Mouse (Mus musculus) forebrain, embryonic 14.5 days (tissue): ENCODE measurements around the gene Mpp4. TPM values are rescaled to one million over a fixed set of nuclear protein-coding genes. Genes with fewer than 3 reads are reported as not detected.

Source experiments
- ATAC-seq: fragments of 200-750 bp; cut with Nextera tagmentation; 2 replicates; pipeline ENCODE4 v1.8.0; 2017; ENCODE audit warnings: mild to moderate bottlenecking, moderate library complexity
- DNase-seq: peaks from one replicate; pipeline ENCODE4 v3.0.0-alpha.2; 2015; ENCODE audit warnings: low spot score
- H3K27ac ChIP-seq: fragments of 300-500 bp; sonication (generic); 2 replicates; pipeline ENCODE4 v1.5.1; 2014; ENCODE audit warnings: low read depth, mild to moderate bottlenecking, control low read depth, low read length, moderate library complexity
- H3K27me3 ChIP-seq: fragments of 300-500 bp; sonication (generic); replicated peaks from 2 replicates; pipeline ENCODE4 v1.6.1; 2014; ENCODE audit warnings: low read length, control low read depth, mixed read lengths; ENCODE audit not compliant: control insufficient read depth, insufficient read depth
- H3K36me3 ChIP-seq: fragments of 300-500 bp; sonication (generic); 2 replicates; pipeline ENCODE4 v1.6.1; 2014; ENCODE audit warnings: low read length, control low read depth; ENCODE audit not compliant: control insufficient read depth, insufficient read depth
- H3K4me1 ChIP-seq: fragments of 300-500 bp; sonication (generic); 2 replicates; pipeline ENCODE4 v1.6.1; 2014; ENCODE audit warnings: antibody characterized with exemption, low read length, control low read depth; ENCODE audit not compliant: control insufficient read depth, insufficient read depth
- H3K4me2 ChIP-seq: fragments of 300-500 bp; sonication (generic); 2 replicates; pipeline ENCODE4 v1.6.1; 2014; ENCODE audit warnings: mild to moderate bottlenecking, control low read depth, low read length
- H3K4me3 ChIP-seq: fragments of 300-500 bp; sonication (generic); 2 replicates; pipeline ENCODE4 v1.5.1; 2014; ENCODE audit warnings: low read depth, low read length, control low read depth
- H3K9ac ChIP-seq: fragments of 300-500 bp; sonication (generic); 2 replicates; pipeline ENCODE4 v1.6.1; 2014; ENCODE audit warnings: mild to moderate bottlenecking, low read length, control low read depth, moderate library complexity
- H3K9me3 ChIP-seq: fragments of 300-500 bp; sonication (generic); replicated peaks from 2 replicates; pipeline ENCODE4 v1.6.1; 2016; ENCODE audit warnings: low read length, control low read depth, mixed read lengths; ENCODE audit not compliant: control insufficient read depth
- WGBS: fragments of 180-500 bp; shearing (Covaris S2); extraction: QIAGEN DNeasy Blood & Tissue Kit; methylation state at CpG from one replicate; pipeline ENCODE4 v1.1.7; 2014; 5-methylcytosine and 5-hydroxymethylcytosine counted together
- polyA plus RNA-seq: library from polyadenylated mRNA; unstranded; fragments of >200 nt; fragmentation: Nextera tagmentation; extraction: Ambion mirVana; gene quantifications from 2 replicates; pipeline ENCODE4 v1.2.1, GENCODE M21; 2014

The Mpp4 gene
- polyA plus RNA-seq, 1 experiment from 2014 or later = 0.60 TPM

DNA sequence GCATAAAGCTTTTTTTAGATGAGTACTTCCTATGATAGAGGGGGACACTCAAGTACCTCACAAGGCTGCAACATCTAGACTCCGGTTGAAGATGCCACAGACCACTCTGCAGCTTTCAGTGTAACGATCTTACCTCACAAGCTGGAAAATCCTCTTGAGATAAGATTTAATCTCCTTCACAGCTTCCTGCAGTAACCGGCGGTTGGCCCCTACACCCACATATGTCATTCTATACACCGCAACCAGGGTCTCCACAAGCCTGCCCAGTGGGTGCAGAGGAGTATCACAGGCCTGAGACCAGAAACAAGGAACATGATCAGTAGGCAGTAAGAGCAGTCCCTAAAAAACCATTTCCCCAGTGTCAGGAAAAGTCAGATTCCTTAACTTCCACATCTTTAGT is 9.8 kb upstream of the Mpp4 start:
- H3K4me2 ChIP-seq = no peak overlapping the region
- no peak for DNase-seq
- H3K4me3 ChIP-seq = no peak overlapping the region
- no peak overlapping the region for H3K9ac ChIP-seq
- H3K9me3 ChIP-seq = no peaks in the 10 kb centered on the region
- no peak for ATAC-seq
- H3K27ac ChIP-seq = no peak overlapping the region
- 93% methylated on average over 5 of the region's 5 CpGs for WGBS
- H3K4me1 ChIP-seq = no peaks in the 10 kb centered on the region
- H3K27me3 ChIP-seq = no peaks in the 10 kb centered on the region
- peaks cover 39% of the 10 kb centered on the region for H3K36me3 ChIP-seq

DNA sequence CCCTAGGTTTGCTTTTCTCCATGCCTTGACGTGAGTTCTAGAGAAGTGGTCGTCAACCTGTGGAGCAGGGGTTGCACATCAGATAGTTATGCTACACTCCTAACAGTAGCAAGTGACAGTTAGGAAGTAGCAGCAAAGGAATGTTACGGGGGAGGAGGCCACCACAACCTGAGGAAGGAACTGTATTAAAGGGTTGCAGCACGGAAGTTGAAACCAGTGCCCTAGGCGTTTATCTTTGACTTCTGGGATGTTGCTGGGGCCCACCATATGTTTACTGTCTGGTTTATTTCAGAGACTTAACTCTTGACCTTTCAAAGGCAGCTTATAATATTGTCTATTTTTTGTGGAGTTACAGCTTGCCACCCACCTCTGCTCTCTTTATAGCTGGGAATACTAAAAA is 8.7 kb upstream of the Mpp4 start:
- 91% methylated on average over 5 of the region's 5 CpGs for WGBS
- H3K4me2 ChIP-seq = no peak overlapping the region
- no peak overlapping the region for H3K4me3 ChIP-seq
- H3K9ac ChIP-seq = no peak overlapping the region
- H3K36me3 ChIP-seq = peaks cover 44% of the 10 kb centered on the region
- H3K27me3 ChIP-seq = no peaks in the 10 kb centered on the region
- DNase-seq = no peak
- H3K27ac ChIP-seq = no peak overlapping the region
- H3K4me1 ChIP-seq = no peaks in the 10 kb centered on the region
- no peak for ATAC-seq
- no peaks in the 10 kb centered on the region for H3K9me3 ChIP-seq

- no peaks in the 10 kb centered on the region for H3K9me3 ChIP-seq
- WGBS = 77% methylated on average over 8 of the region's 8 CpGs
- peaks cover 50% of the 10 kb centered on the region for H3K36me3 ChIP-seq
- H3K4me1 ChIP-seq = no peaks in the 10 kb centered on the region
- no peak overlapping the region for H3K9ac ChIP-seq
- no peaks in the 10 kb centered on the region for H3K27me3 ChIP-seq
- H3K4me2 ChIP-seq = no peak overlapping the region
- ATAC-seq (no peak), DNase-seq (no peak)
- H3K4me3 ChIP-seq = no peak overlapping the region
- no peak overlapping the region for H3K27ac ChIP-seq
Measured at GRCm38 (mm10) chr1:59170290-59170689, 7.1 kb upstream of the Mpp4 start.

GRCm38 (mm10) chr1:59169586-59169985 is 6.4 kb upstream of the Mpp4 start:
- Histone ChIP-seq H3K4me2 (no peak overlapping the region), H3K4me3 (no peak overlapping the region), H3K27me3 (no peaks in the 10 kb centered on the region), H3K36me3 (peaks cover 45% of the 10 kb centered on the region), H3K9me3 (no peaks in the 10 kb centered on the region), H3K4me1 (no peaks in the 10 kb centered on the region), H3K9ac (no peak overlapping the region), H3K27ac (no peak overlapping the region)
- no peak for ATAC-seq
- 87% methylated on average over 6 of the region's 6 CpGs for WGBS
- no peak for DNase-seq

- H3K9me3 ChIP-seq = no peaks in the 10 kb centered on the region
- 0 out of 2 replicates have a peak, but pooled peaks cover 3% of the 10 kb centered on the region for H3K4me1 ChIP-seq
- no peak overlapping the region for H3K4me3 ChIP-seq
- peaks cover 44% of the 10 kb centered on the region for H3K36me3 ChIP-seq
- 93% methylated on average over 2 of the region's 2 CpGs for WGBS
- H3K27me3 ChIP-seq = no peaks in the 10 kb centered on the region
- ATAC-seq (no peak), DNase-seq (no peak)
- H3K9ac ChIP-seq = no peak overlapping the region
- H3K27ac ChIP-seq = no peak overlapping the region
- H3K4me2 ChIP-seq = no peak overlapping the region
Measured at GRCm38 (mm10) chr1:59168556-59168955, 5.4 kb upstream of the Mpp4 start.

DNA sequence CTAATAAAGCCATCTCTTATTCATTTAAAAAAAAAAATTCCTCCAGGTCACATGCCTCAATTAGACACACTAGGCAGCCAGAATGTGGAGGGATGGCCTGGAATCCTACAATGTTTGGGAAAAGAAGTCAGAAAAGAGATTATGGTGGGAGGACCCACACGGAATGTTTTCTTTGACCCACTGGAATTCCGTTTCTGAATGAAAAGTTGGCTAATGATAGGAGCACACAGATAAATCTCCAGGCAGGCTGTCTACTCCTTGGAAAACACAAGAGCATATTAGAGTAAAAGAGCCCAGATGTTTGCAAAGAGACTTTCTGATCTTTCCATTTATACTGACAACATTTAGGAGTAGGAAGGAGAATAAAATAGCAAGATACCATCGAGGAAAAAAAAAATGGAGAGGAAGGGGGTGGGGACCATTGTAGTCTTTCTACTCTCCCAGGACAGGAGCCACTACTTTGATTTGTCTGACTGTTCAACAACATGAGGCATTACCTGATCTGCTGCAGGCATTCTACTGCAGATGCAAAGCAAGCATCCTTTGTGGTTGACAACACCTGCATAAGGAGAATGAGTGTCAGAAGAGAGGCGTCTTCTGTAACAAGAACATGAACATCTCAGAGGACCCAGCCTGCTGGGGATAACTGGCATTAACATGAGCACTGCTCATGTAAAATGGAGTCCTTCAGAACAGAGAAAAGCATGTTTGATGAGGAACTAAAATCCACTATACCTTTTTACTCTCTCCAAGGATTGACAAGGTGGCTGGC is 4.7 kb upstream of the Mpp4 start:
- Histone ChIP-seq H3K4me3 (no peak overlapping the region), H3K9me3 (no peaks in the 10 kb centered on the region), H3K9ac (no peak overlapping the region), H3K36me3 (peaks cover 45% of the 10 kb centered on the region), H3K27me3 (no peaks in the 10 kb centered on the region), H3K27ac (no peak overlapping the region), H3K4me1 (0 out of 2 replicates have a peak, but pooled peaks cover 3% of the 10 kb centered on the region), H3K4me2 (no peak overlapping the region)
- ATAC-seq (no peak), DNase-seq (no peak)
- WGBS = 94% methylated on average over 4 of the region's 4 CpGs

DNA sequence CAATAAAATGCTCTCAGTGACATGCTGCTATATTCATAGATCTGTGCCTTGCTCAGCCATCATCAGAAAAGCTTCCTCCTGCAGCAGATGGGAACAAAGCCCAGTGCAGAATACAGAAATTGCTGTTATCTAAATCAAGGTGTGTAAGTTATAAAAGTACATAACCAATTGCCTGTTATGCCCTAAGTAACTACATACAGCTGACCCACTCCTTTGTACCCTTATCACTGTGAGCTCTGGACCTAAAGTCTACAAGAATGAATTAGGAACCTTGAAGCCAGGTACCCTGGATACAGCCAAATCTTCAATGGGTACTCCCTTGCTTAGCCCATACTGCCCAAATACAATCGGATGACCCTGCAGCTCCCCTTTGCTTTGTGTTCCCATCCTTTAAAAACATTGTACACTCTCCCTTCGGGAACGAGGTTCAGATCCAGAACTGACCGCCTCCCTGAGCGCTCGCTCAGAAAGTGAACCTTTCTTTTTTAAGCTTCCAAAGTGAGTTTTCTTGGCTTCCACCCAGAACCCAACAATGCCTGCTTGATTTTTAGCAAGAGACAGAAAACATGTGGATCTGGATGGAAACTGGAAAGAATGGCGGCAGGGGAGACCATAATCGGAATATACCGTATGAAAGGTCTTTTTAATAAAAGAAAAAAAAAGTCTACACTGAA is 3.2 kb upstream of the Mpp4 start:
- Histone ChIP-seq H3K4me1 (0 out of 2 replicates have a peak, but pooled peaks cover 3% of the 10 kb centered on the region), H3K4me2 (no peak overlapping the region), H3K9ac (no peak overlapping the region), H3K27me3 (no peaks in the 10 kb centered on the region), H3K9me3 (no peaks in the 10 kb centered on the region), H3K4me3 (no peak overlapping the region), H3K36me3 (peaks cover 37% of the 10 kb centered on the region), H3K27ac (no peak overlapping the region)
- DNase-seq (no peak), ATAC-seq (no peak)
- 87% methylated on average over 9 of the region's 9 CpGs for WGBS

GRCm38 (mm10) chr1:59163918-59164317 is 729 bp upstream of the Mpp4 start:
- Histone ChIP-seq H3K4me2 (no peak overlapping the region), H3K36me3 (peaks cover 27% of the 10 kb centered on the region), H3K9ac (no peak overlapping the region), H3K9me3 (no peaks in the 10 kb centered on the region), H3K27me3 (no peaks in the 10 kb centered on the region), H3K4me1 (0 out of 2 replicates have a peak, but pooled peaks cover 3% of the 10 kb centered on the region), H3K4me3 (no peak overlapping the region), H3K27ac (no peak overlapping the region)
- DNase-seq (no peak), ATAC-seq (no peak)
- 31% methylated on average over 5 of the region's 5 CpGs for WGBS
